Mouse (Mus musculus) frontal cortex, adult (tissue): ENCODE measurements around the gene Mup16.
"Not testable (repeated sequence)": the region's sequence is repeated elsewhere in the genome, so short reads cannot be mapped to it uniquely, and the experiment has no call there.

Source experiments
- ATAC-seq: cut with Nextera tagmentation; 2 replicates; pipeline ENCODE4 v1.9.2; 2017; ENCODE audit warnings: mild to moderate bottlenecking, moderate library complexity, mixed read lengths; ENCODE audit not compliant: low TSS enrichment

Mup16 gene

GRCm38 (mm10) chr4:61519431-61519830 is at the start of gene Mup16:
Gene Mup16, minus strand, starts transcription at chr4:61519531.
- ATAC-seq: not testable (repeated sequence)

GRCm38 (mm10) chr4:61555887-61556286 is 36.6 kb upstream of the Mup16 start:
- not testable (repeated sequence) for ATAC-seq
